Comparison of ENCODE assay signal across 8 mouse cellular contexts in the genomic region with DNA sequence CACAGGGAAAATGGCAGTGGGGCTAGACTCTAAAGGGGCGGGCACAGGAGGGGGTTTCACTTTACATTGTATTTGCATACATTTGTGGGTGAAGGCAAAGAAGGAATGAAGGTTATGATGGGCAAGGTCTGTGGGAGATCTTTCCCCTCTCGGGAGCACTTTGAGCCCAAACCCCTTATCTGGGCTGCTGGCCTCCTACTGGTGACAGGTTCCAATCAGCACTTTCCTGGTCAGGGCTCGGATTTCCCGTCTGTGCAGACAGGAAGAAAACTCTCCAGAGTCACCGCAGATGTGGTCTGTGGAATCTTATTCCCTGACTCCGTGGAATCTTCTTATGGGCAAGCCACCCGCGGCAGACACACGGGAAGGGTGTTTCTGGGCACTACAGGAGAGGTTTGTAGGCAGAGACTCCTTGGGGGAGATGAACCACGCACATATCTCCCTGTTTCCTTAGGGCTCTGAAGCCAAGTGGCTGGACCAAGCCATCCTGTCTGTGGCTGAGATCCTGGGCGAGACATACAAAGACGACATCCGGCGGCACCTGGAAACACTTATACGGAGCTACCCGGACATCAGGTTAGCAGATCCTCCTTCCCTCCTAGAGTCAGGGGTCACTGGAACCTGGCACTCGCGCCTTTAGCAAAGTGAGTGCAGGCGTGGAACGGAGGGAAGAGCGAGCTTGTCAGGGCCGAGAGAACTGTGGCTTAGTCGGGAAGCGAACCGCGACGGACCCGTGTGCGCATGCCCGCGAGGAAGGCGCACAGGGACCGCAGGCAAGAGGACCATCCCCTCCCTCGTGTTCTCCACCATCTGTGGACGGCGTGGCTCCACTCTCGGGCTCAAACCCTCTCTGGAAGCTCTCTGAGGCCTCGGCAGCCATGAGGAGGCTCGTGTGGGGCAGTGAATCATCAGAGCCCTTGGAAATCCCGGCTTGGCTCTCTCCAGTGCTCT. TPM values are rescaled to one million over a fixed set of nuclear protein-coding genes. Genes with fewer than 3 reads are reported as not detected.
DNase-seq lines count a peak whose midpoint lies in the region; ATAC-seq and TF ChIP-seq lines count a peak whose summit lies in the region.

No protein-coding gene starts in this region.

- H3K9me3 ChIP-seq in ES-E14 (ENCODE audit: control insufficient read depth, insufficient read depth, low read depth, low read length): no peaks in the 10 kb centered on the region
- no peaks in the 10 kb centered on the region for H3K9me3 ChIP-seq in forebrain, embryonic 12.5 days
- H3K9me3 ChIP-seq in hindbrain, embryonic 12.5 days (replicated peaks): no peaks in the 10 kb centered on the region
- H3K9me3 ChIP-seq in liver, embryonic 13.5 days (replicated peaks): no peaks in the 10 kb centered on the region
- H3K9me3 ChIP-seq in neural tube, embryonic 13.5 days: no peaks in the 10 kb centered on the region

- no peak overlapping the region for H3K27ac ChIP-seq in ES-E14 (ENCODE audit: insufficient read depth, low read depth, low read length, poor library complexity, severe bottlenecking)
- 0 out of 2 replicates have a peak overlapping the region, but pooled peaks have one; percentile 3 for H3K27ac ChIP-seq in forebrain, embryonic 12.5 days
- no peak overlapping the region for H3K27ac ChIP-seq in hindbrain, embryonic 12.5 days
- no peak overlapping the region; the same call in 1 of the 2 replicates for H3K27ac ChIP-seq in liver, embryonic 13.5 days
- no peak overlapping the region for H3K27ac ChIP-seq in neural tube, embryonic 13.5 days (replicated peaks)

- no peaks in the 10 kb centered on the region for H3K36me3 ChIP-seq in ES-E14 (ENCODE audit: control insufficient read depth, insufficient read depth, low read length, poor library complexity, severe bottlenecking)
- no peaks in the 10 kb centered on the region for H3K36me3 ChIP-seq in forebrain, embryonic 12.5 days (replicated peaks)
- H3K36me3 ChIP-seq in hindbrain, embryonic 12.5 days: no peaks in the 10 kb centered on the region
- H3K36me3 ChIP-seq in liver, embryonic 13.5 days: 0 out of 2 replicates have a peak, but pooled peaks cover 3% of the 10 kb centered on the region
- no peaks in the 10 kb centered on the region for H3K36me3 ChIP-seq in neural tube, embryonic 13.5 days

- WGBS in forebrain, embryonic 12.5 days: under 1% methylated on average over 40 of the region's 40 CpGs
- under 1% methylated on average over 40 of the region's 40 CpGs for WGBS in hindbrain, embryonic 12.5 days
- WGBS in liver, embryonic 13.5 days (ENCODE audit: insufficient replicate concordance): 2% methylated on average over 40 of the region's 40 CpGs
- WGBS in neural tube, embryonic 13.5 days: under 1% methylated on average over 40 of the region's 40 CpGs

- peak overlapping the region; percentile 33 to 44 for H3K4me3 ChIP-seq in ES-E14 (ENCODE audit: insufficient read depth in 1 of 2, low read depth in 1 of 2, low read length in 2 of 2, poor library complexity in 1 of 2, severe bottlenecking in 1 of 2)
- peak overlapping the region; percentile 35 for H3K4me3 ChIP-seq in forebrain, embryonic 12.5 days (replicated peaks)
- H3K4me3 ChIP-seq in hindbrain, embryonic 12.5 days: peak overlapping the region; percentile 30
- H3K4me3 ChIP-seq in liver, embryonic 13.5 days (replicated peaks): peak overlapping the region; percentile 50
- peak overlapping the region; percentile 34 for H3K4me3 ChIP-seq in neural tube, embryonic 13.5 days

- H3K4me1 ChIP-seq in ES-E14 (ENCODE audit: control insufficient read depth in 2 of 2, insufficient read depth in 2 of 2, low read length in 2 of 2, poor library complexity in 1 of 2): peaks cover 0 to 26% of the 10 kb centered on the region in 2 experiments; a peak in 2 of 4 replicates
- peaks cover 27% of the 10 kb centered on the region for H3K4me1 ChIP-seq in forebrain, embryonic 12.5 days
- peaks cover 30% of the 10 kb centered on the region for H3K4me1 ChIP-seq in hindbrain, embryonic 12.5 days
- H3K4me1 ChIP-seq in liver, embryonic 13.5 days (replicated peaks): peaks cover 85% of the 10 kb centered on the region
- peaks cover 44% of the 10 kb centered on the region for H3K4me1 ChIP-seq in neural tube, embryonic 13.5 days (replicated peaks)

- H3K9ac ChIP-seq in ES-E14 (ENCODE audit: insufficient read depth, low read depth, low read length, poor library complexity, severe bottlenecking): peak overlapping the region; percentile 32
- H3K9ac ChIP-seq in forebrain, embryonic 12.5 days: peak overlapping the region; percentile 57
- peak overlapping the region; percentile 56 for H3K9ac ChIP-seq in hindbrain, embryonic 12.5 days
- H3K9ac ChIP-seq in liver, embryonic 13.5 days: peak overlapping the region; percentile 40
- H3K9ac ChIP-seq in neural tube, embryonic 13.5 days: peak overlapping the region; percentile 61

- no peak for ATAC-seq in forebrain, embryonic 12.5 days (ENCODE audit: low FRiP score)
- no peak for ATAC-seq in hindbrain, embryonic 12.5 days (ENCODE audit: low FRiP score)
- no peak for ATAC-seq in liver, embryonic 13.5 days (ENCODE audit: low read depth)
- no peak for ATAC-seq in neural tube, embryonic 13.5 days (ENCODE audit: low read depth)

- peak; percentile 47 to 54 for DNase-seq in cerebellum, postnatal 25 days
- DNase-seq in cerebellum, postnatal 4 days (ENCODE audit: low spot score in 2 of 2): no peak
- no peak for DNase-seq in ES-E14 (ENCODE audit: low read depth, low spot score)
- DNase-seq in liver, embryonic 13.5 days: no peak
- no peak for DNase-seq in cerebellum, postnatal 36 days

- in situ Hi-C loops in ES-E14 (cut with MboI; ENCODE audit: low sequenced_read_pairs in 2 of 2, unreplicated experiment in 2 of 2): no loop called here

- peaks cover 99% of the 10 kb centered on the region for H3K27me3 ChIP-seq in forebrain, embryonic 12.5 days
- peaks cover 85% of the 10 kb centered on the region for H3K27me3 ChIP-seq in hindbrain, embryonic 12.5 days
- peaks cover 69% of the 10 kb centered on the region for H3K27me3 ChIP-seq in liver, embryonic 13.5 days
- peaks cover 84% of the 10 kb centered on the region for H3K27me3 ChIP-seq in neural tube, embryonic 13.5 days

- peak overlapping the region; percentile 64 for H3K4me2 ChIP-seq in forebrain, embryonic 12.5 days
- H3K4me2 ChIP-seq in hindbrain, embryonic 12.5 days (replicated peaks): peak overlapping the region; percentile 59
- peak overlapping the region; percentile 69 for H3K4me2 ChIP-seq in liver, embryonic 13.5 days
- H3K4me2 ChIP-seq in neural tube, embryonic 13.5 days: peak overlapping the region; percentile 62

TF ChIP-seq in ES-E14, 5 proteins besides CTCF, POLR2A, EP300 and RAD21:
- TF ChIP-seq ZNF384 (IDR thresholded peaks at IDR 0.05; ENCODE audit: low read depth, low read length) (no peak), CHD2 (IDR thresholded peaks at IDR 0.05; ENCODE audit: low read depth, low read length) (no peak), ZC3H11A (IDR thresholded peaks at IDR 0.05; ENCODE audit: borderline replicate concordance, low read depth, low read length) (no peak), HCFC1 (IDR thresholded peaks at IDR 0.05; ENCODE audit: borderline replicate concordance, insufficient read depth, low read length) (no peak), MAFK (IDR thresholded peaks at IDR 0.05; ENCODE audit: insufficient read depth, low read depth, low read length) (no peak)
TF ChIP-seq in ES-E14: peak in this region for 0.

RNA-seq across cellular contexts. Expression of a gene that starts 12.4 kb away (rescaled TPM):
- 1.8 and 5.6 TPM in 2 replicates for total RNA-seq in ES-E14 (2012; rRNA removed)
- polyA plus RNA-seq in forebrain, embryonic 12.5 days (2016; fragmentation: Nextera tagmentation; extraction: Ambion mirVana): 1.4 and 3.3 TPM in 2 replicates
- polyA plus RNA-seq in hindbrain, embryonic 12.5 days (2016; fragmentation: Nextera tagmentation; extraction: Ambion mirVana): 4.9 and 5.1 TPM in 2 replicates
- polyA plus RNA-seq in liver, embryonic 13.5 days (2015; fragmentation: Nextera tagmentation; extraction: Ambion mirVana): 15.5 and 18.6 TPM in 2 replicates
- polyA plus RNA-seq in neural tube, embryonic 13.5 days (2015; fragmentation: Nextera tagmentation; extraction: Ambion mirVana): 1.1 and 2.3 TPM in 2 replicates

RNA-seq across cellular contexts. Expression of a gene that starts 13.0 kb away (rescaled TPM):
- 1.0 and 4.1 TPM in 2 replicates for total RNA-seq in ES-E14 (2012; rRNA removed)
- polyA plus RNA-seq in forebrain, embryonic 12.5 days (2016; fragmentation: Nextera tagmentation; extraction: Ambion mirVana): 1.5 and 2.2 TPM in 2 replicates
- polyA plus RNA-seq in hindbrain, embryonic 12.5 days (2016; fragmentation: Nextera tagmentation; extraction: Ambion mirVana): 3.7 and 4.1 TPM in 2 replicates
- polyA plus RNA-seq in liver, embryonic 13.5 days (2015; fragmentation: Nextera tagmentation; extraction: Ambion mirVana): 92.1 and 96.6 TPM in 2 replicates
- polyA plus RNA-seq in neural tube, embryonic 13.5 days (2015; fragmentation: Nextera tagmentation; extraction: Ambion mirVana): 0.98 and 1.9 TPM in 2 replicates

RNA-seq across cellular contexts. Expression of a gene that starts 22.6 kb away (rescaled TPM):
- total RNA-seq in ES-E14 (2012; rRNA removed): 0.36 TPM in 1 of 2 replicates, not detected in the other
- 0.51 and 0.63 TPM in 2 replicates for polyA plus RNA-seq in forebrain, embryonic 12.5 days (2016; fragmentation: Nextera tagmentation; extraction: Ambion mirVana)
- polyA plus RNA-seq in hindbrain, embryonic 12.5 days (2016; fragmentation: Nextera tagmentation; extraction: Ambion mirVana): 0.45 and 0.74 TPM in 2 replicates
- polyA plus RNA-seq in liver, embryonic 13.5 days (2015; fragmentation: Nextera tagmentation; extraction: Ambion mirVana): not detected in 2 replicates
- 1.4 TPM in 1 of 2 replicates, not detected in the other for polyA plus RNA-seq in neural tube, embryonic 13.5 days (2015; fragmentation: Nextera tagmentation; extraction: Ambion mirVana)

RNA-seq across cellular contexts. Expression of a gene that starts 51.7 kb away (rescaled TPM):
- total RNA-seq in ES-E14 (2012; rRNA removed): 63.7 and 78.2 TPM in 2 replicates
- 38.9 and 41.6 TPM in 2 replicates for polyA plus RNA-seq in forebrain, embryonic 12.5 days (2016; fragmentation: Nextera tagmentation; extraction: Ambion mirVana)
- polyA plus RNA-seq in hindbrain, embryonic 12.5 days (2016; fragmentation: Nextera tagmentation; extraction: Ambion mirVana): 43.2 and 44.8 TPM in 2 replicates
- 5.9 and 6.7 TPM in 2 replicates for polyA plus RNA-seq in liver, embryonic 13.5 days (2015; fragmentation: Nextera tagmentation; extraction: Ambion mirVana)
- 34.0 and 41.4 TPM in 2 replicates for polyA plus RNA-seq in neural tube, embryonic 13.5 days (2015; fragmentation: Nextera tagmentation; extraction: Ambion mirVana)

RNA-seq across cellular contexts. Expression of a gene that starts 56.4 kb away (rescaled TPM):
- total RNA-seq in ES-E14 (2012; rRNA removed): 0.62 and 0.90 TPM in 2 replicates
- 2.5 and 3.5 TPM in 2 replicates for polyA plus RNA-seq in forebrain, embryonic 12.5 days (2016; fragmentation: Nextera tagmentation; extraction: Ambion mirVana)
- polyA plus RNA-seq in hindbrain, embryonic 12.5 days (2016; fragmentation: Nextera tagmentation; extraction: Ambion mirVana): 9.4 and 14.3 TPM in 2 replicates
- polyA plus RNA-seq in liver, embryonic 13.5 days (2015; fragmentation: Nextera tagmentation; extraction: Ambion mirVana): 0.76 and 1.0 TPM in 2 replicates
- 1.6 TPM in 2 replicates for polyA plus RNA-seq in neural tube, embryonic 13.5 days (2015; fragmentation: Nextera tagmentation; extraction: Ambion mirVana)

Comparison
In these comparisons a context has a peak if more than half of its experiments do, and no peak if none do; other contexts are left out.
1. DNase-seq: peak in cerebellum, postnatal 25 days (2 of 2); none in cerebellum, postnatal 4 days (0 of 2), ES-E14 (single experiment), liver, embryonic 13.5 days (single experiment) and cerebellum, postnatal 36 days (0 of 2).
2. RNA of a gene that starts 13.0 kb away (polyA plus RNA-seq): 92.1 to 96.6 TPM in liver, embryonic 13.5 days; 3.7 to 4.1 TPM in hindbrain, embryonic 12.5 days, 1.5 to 2.2 TPM in forebrain, embryonic 12.5 days and 0.98 to 1.9 TPM in neural tube, embryonic 13.5 days; every median in the first group is over 10 times any median in the second.
3. Peak in every context shown above with its lines, with median percentiles within 50 percentile points of each other: H3K4me3 ChIP-seq, H3K9ac ChIP-seq and H3K4me2 ChIP-seq.